Mouse (Mus musculus) lung, postnatal 14 days (tissue): ENCODE data around the gene Olfr707.
"Not testable (repeated sequence)": the region's sequence is repeated elsewhere in the genome, so short reads cannot be mapped to it uniquely, and the experiment has no call there.

ENCODE experiments used
- DNase-seq: peaks from one replicate; pipeline ENCODE4 v3.0.0; 2021

The Olfr707 gene

GRCm38 (mm10) chr7:106901141-106901540 lies at the start of gene Olfr707:
Olfr707 (minus strand) TSS chr7:106901241.
- not testable (repeated sequence) for DNase-seq

DNA sequence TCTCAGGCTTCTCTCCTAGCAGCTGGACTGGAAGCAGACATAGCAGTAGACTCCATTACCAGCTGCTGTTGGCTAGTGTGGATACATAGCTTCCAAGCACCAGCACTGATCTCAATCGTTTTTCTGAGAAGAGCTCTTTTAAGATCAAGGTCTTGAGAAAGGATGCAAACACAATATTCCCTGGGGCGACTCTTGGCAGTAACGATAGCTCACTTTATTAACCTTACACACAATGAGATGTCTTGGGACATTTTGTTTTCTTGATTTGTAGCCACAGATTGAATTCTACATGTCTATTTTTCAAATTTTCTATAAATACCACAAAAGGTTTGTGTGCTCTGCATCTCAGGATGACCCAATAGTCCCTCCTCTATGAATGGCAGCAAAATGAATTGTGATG lies 47.2 kb upstream of the Olfr707 start, which contains the start of gene Olfr710:
TSS of gene Olfr710 (minus strand) at position 101 of the 400 bp plus-strand sequence.
- no peak for DNase-seq

DNA sequence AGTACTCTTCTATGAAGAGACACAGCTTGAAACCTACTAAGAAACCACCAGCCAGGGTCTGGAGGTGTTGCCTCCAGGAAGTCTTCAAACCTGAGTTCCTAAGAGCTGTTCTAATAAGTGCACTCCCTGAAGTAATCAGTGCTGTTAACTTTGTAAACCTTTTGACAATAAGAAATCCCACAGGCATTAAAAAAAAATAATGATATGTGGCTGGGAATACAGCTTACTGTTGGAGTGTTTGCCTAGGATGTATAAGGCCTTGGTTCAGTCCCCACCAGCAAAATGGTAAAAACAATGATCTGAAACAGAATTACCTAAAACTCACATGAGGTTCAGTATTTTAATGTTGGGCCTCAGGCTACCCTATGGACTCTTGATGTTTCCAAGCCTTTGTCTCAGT lies 31.1 kb upstream of the Olfr707 start, which contains the start of gene Olfr709-ps1:
TSS of gene Olfr709-ps1 (minus strand) at position 101 of the 400 bp plus-strand sequence.
- DNase-seq = no peak

- DNase-seq = not testable (repeated sequence)
Observed at GRCm38 (mm10) chr7:106920961-106921360, 19.9 kb upstream of the Olfr707 start.

DNA sequence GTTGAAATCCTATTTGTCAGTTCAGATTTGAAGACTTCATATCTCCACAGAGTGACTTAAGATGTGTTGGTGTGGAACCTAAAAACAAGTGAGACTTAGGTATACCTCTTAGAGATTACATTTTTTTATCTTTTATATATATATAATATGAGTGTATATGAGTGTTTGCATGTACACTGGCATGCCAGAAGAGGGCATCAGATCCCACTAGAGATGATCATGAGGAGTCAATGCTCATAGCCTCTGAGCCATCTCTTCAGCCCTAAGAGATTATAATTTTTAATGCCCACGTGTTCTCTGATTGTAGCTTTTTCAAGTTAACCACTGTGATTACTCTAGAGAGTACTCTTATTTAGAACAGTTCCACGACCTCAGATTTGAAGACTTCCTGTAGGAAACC lies 6.6 kb upstream of the Olfr707 start, which contains the start of gene Olfr1532-ps1:
TSS of gene Olfr1532-ps1 (plus strand) at position 326 of the 400 bp plus-strand sequence.
- no peak for DNase-seq

DNA sequence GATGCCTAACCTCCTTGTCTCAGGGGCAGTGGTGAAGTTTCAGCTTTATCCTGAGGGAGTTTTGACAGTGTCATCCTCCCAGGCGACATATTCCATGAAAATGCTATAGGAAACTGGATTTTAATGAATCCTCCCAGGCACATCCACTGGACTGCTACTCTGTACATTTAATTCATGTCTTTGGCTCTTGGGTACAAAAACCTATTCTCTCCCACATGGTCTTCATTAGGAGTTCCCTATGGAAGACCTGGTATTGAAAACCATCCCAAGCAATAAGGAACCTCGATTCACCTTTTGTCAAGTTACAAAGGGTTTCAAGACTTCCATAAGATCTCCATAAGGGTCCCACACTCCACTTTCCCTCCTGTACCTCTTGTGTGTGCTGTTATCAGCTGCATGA lies 13.0 kb downstream of the Olfr707 start, which contains the start of gene Olfr706:
TSS of gene Olfr706 (minus strand) at position 101 of the 400 bp plus-strand sequence.
- no peak for DNase-seq

DNA sequence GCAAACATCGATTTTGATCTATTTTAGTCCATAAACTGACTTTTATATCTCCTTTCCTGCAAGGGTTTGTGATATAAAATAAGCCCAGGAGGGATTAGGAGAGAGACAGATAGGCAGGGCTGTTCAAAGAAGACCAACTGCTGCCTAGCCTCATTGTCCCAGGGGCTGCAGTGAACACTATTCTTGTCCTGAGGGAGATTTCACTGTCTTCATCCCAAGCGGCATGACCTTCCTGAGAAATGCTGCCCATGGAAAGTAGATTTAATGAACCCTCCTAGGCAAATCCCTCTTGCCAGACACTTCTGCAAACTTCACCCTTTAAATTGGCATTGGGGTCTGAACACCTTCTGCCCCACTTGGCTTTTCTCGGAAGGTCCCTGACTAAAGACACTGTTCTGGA lies 24.2 kb downstream of the Olfr707 start, which contains the start of gene Olfr705:
TSS of gene Olfr705 (minus strand) at position 101 of the 400 bp plus-strand sequence.
- no peak for DNase-seq

- no peak for DNase-seq
Observed at GRCm38 (mm10) chr7:106862885-106863284, 38.2 kb downstream of the Olfr707 start, which contains the start of gene Olfr704. Olfr704 (plus strand) TSS chr7:106863185.

DNA sequence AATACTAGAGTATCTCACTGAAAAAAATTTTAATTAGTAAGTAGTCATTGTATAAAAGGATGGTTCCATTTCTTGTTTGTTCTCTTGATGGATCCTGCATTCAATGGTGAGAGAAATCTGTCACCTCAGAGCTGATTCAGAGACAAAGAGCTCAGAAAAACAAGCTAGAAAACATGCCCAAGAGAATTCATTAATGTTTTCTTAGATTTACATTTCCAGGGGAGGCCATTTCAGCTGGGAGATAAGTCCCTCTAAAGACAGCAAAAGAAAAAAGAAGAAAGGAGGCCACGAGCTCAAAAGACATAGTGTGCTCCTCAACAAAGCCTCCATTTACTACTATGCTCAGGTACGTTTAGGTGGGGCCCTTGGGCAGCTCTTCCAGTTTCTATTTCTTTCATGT lies 58.0 kb downstream of the Olfr707 start, which contains the start of gene Olfr703:
TSS of gene Olfr703 (plus strand) at position 301 of the 400 bp plus-strand sequence.
- DNase-seq = no peak
